Mouse (Mus musculus) thymus, adult 2 months (tissue): ENCODE results near the gene Atpif1. TPM values are rescaled to one million over a fixed set of nuclear protein-coding genes. Genes with fewer than 3 reads are reported as not detected.

Source experiments
- DNase-seq: peaks from one replicate; pipeline ENCODE4 v3.0.0; 2021
- H3K27ac ChIP-seq: fragments of 200-500 bp; 2 replicates; pipeline ENCODE4 v1.5.1; 2012; ENCODE audit warnings: low read length, control low read depth; ENCODE audit not compliant: control insufficient read depth, insufficient read depth
- H3K27me3 ChIP-seq: fragments of 200-500 bp; 2 replicates; pipeline ENCODE4 v1.6.1; 2012; ENCODE audit warnings: mild to moderate bottlenecking, low read length, moderate library complexity, mixed read lengths; ENCODE audit not compliant: control insufficient read depth, insufficient read depth
- H3K36me3 ChIP-seq: fragments of 200-500 bp; 2 replicates; pipeline ENCODE4 v1.6.1; 2012; ENCODE audit warnings: mild to moderate bottlenecking, low read length, moderate library complexity; ENCODE audit not compliant: control insufficient read depth, insufficient read depth
- H3K4me1 ChIP-seq: fragments of 200-500 bp; replicated peaks from 2 replicates; pipeline ENCODE4 v1.6.1; 2012; ENCODE audit warnings: low read length; ENCODE audit not compliant: control insufficient read depth, insufficient read depth
- H3K4me3 ChIP-seq: fragments of 200-500 bp; 2 replicates; pipeline ENCODE4 v1.5.1; 2012; ENCODE audit warnings: mild to moderate bottlenecking, low read length, control low read depth, moderate library complexity; ENCODE audit not compliant: control insufficient read depth, insufficient read depth
- CTCF ChIP-seq: fragments of 200-500 bp; IDR thresholded peaks from 2 replicates; pipeline ENCODE4 v1.5.1; 2012; ENCODE audit warnings: mild to moderate bottlenecking, control low read depth, low read length, moderate library complexity, borderline replicate concordance; ENCODE audit not compliant: control insufficient read depth, poor library complexity, insufficient read depth; ENCODE audit errors: extremely low read depth
- POLR2A ChIP-seq: fragments of 200-500 bp; IDR thresholded peaks from 2 replicates; pipeline ENCODE4 v1.6.1; 2012; ENCODE audit warnings: mild to moderate bottlenecking, low read length, control low read depth, moderate library complexity; ENCODE audit not compliant: control insufficient read depth, poor library complexity, insufficient read depth; ENCODE audit errors: extremely low read depth
- WGBS: fragments of 180-500 bp; shearing (Covaris S2); methylation state at CpG from one replicate; pipeline ENCODE4 v1.1.7; 2018; 5-methylcytosine and 5-hydroxymethylcytosine counted together
- polyA plus RNA-seq: library from polyadenylated mRNA; depleted of rRNA; stranded (reverse); fragments of >200 nt; gene quantifications from 2 replicates; pipeline ENCODE4 v1.2.3, GENCODE M21; 2012

Gene Atpif1
- polyA plus RNA-seq, 1 experiment, result 109 TPM

DNA sequence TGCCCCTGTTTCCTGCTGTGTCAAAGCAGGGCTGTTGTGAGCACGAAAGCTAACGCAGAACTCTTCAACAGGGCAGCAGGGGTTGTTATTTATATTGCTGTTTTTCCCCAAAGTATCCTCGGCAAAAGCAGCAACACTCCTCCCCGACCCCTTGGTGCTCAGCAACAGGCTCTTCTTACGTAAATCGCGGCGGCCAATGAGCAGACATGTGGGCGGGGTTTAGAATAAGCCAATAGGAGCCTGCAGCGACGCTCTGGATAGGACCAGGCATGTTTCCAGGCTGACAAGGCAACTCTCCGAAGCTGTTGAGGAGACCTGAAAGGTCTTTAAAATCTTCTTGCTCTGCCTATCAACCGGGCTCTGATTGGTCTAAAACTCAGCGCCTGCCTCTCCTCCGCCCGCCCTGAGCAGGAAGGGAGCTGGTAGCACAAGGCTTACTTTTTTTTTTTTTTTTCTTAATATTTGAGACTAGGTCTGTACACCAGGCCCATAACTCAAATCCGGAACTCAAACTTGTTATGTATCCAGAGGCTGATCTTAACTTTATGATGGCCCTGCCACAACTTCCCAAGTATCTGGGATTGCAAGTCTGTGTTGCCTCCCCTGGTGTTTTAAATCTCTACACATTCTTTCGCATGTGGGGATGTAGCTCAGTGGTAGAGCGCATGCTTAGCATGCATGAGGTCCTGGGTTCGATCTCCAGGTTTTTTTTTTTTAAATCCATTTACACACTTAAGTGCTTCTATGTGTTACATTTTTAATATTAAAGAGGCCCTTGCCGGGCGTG is 17.9 kb downstream of the Atpif1 start:
- Histone ChIP-seq H3K27me3 (no peaks in the 10 kb centered on the region), H3K4me1 (peaks cover 4% of the 10 kb centered on the region), H3K36me3 (no peaks in the 10 kb centered on the region), H3K27ac (peak overlapping the region; percentile 82), H3K4me3 (peak overlapping the region; percentile 46)
- TF ChIP-seq CTCF (0 out of 2 replicates have a peak, but pooled peaks have one; percentile 29), POLR2A (peak; percentile 56; the same call in 1 of the 2 replicates)
- 22% methylated on average over 22 of the region's 22 CpGs for WGBS
- DNase-seq, result peak; percentile 89

DNA sequence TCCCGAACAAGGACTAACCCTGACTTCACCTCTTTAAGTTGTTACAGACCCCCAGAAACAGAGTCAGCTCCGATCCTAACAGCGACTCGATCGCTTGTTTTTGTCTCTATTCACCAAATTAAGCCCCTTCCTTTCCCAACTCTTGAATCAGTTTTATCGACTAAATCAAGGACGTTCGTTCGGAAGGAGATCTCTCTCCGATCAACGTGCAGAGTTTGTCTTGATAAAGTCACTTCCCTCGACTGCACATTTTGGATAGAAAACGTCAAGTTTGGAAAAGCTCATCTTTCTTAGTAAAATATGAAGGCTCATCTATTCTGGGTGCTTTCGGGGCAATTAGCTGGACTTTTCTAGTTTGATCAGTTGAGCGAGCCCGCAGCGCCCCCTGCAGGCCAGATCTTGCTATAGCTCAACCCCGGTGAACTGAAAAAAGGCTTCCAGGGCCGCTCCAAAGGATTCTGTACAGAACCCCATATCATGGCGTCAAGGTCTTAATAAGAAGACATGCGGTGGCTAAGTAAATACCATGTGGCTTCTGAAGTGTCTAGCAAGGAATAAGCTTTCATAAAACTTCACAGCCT is 18.8 kb downstream of the Atpif1 start:
- Histone ChIP-seq H3K4me1 (peaks cover 7% of the 10 kb centered on the region), H3K36me3 (no peaks in the 10 kb centered on the region), H3K27ac (no peak overlapping the region; the same call in 1 of the 2 replicates), H3K27me3 (no peaks in the 10 kb centered on the region), H3K4me3 (no peak overlapping the region)
- peak; percentile 82 for DNase-seq
- 5% methylated on average over 21 of the region's 21 CpGs for WGBS
- TF ChIP-seq CTCF (peak; percentile 83), POLR2A (no peak)

DNA sequence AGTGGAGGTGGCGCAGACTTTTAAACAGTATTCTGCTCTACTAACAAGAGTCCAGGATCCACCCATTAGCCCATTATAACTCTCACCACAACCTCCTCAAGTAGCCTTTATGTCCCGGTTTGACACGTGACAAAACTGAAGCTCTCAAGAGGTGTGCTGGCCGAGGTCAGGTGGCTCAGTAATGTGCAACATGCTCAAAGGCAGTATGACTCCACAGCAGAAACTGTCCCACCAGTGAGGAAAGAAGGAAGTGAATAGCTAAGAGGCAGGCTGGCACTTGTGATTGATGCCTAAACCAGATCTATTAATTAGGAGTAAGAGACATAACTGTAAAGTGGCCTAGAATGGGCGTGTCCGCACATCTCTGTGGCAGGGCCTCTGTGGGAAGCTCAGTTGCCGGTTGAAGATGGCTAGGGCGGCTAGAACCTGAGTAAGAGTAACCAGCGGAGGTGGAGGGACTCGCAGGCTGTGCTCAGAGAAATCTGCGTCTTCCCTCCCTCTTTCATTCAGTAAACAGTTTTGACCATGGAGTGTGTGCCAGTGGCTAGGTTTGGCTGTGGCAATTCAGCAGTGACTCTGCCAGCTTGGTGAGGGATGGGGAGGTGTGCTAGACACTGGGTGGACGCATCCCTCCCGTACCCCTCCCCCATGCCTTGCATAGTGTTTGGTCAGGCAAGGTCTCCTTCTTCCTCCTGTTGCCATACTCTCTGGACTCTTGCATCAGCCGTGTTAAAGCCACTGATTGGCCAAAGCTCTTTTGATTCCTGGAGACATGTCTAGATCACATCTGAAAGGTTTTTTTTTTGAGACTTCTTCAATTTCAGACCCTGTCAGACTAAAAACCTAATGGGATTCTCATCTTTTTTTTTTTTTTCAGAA is 19.8 kb downstream of the Atpif1 start:
- no peak for DNase-seq
- Histone ChIP-seq H3K4me1 (peaks cover 12% of the 10 kb centered on the region), H3K4me3 (no peak overlapping the region), H3K27ac (no peak overlapping the region), H3K27me3 (no peaks in the 10 kb centered on the region), H3K36me3 (no peaks in the 10 kb centered on the region)
- 82% methylated on average over 14 of the region's 14 CpGs for WGBS
- TF ChIP-seq CTCF, result no peak
- no peak for TF ChIP-seq POLR2A

DNA sequence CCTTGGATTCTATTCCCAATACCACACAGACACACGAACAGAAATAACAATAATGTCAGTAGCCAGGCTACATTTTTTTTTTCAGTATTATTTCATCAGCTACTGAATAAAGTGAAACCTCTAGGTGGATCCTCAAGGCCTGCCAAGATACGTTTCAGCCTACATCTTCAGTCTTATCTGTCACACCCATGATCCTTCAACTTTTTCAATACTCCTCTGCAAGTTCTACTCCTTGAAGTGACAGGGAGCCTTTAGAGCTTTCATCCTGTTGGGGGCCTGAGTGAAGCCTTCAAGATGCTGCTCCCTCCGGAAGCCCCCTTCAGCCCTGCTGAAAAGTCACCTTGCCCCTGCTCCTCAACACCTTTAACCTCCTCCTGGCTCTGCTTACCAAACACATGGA is 21.4 kb downstream of the Atpif1 start:
- 97% methylated on average over 3 of the region's 3 CpGs for WGBS
- no peak overlapping the region for H3K27ac ChIP-seq

DNA sequence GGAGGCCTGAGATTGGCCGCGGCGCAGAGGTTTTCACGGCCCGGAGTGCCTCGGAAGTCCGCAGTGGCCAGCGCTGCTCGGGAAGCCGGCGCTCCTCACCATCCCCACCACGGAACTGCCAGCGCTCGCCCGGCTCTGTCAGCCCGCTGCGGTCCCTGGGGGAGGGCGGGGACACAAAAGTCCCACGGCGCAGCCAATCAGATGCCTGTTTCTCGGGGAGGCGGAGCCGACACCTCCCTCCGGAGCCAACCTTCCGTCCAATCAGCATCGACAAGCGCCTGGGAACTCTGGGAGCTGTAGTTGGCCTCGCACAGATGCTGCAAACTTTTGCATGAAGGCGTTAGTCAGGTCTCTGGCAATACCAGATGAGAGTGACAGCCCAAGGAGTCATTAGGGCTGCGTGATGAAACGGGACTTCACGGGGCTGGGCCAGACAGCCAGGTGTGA is 23.1 kb downstream of the Atpif1 start, which contains the start of gene Sesn2:
TSS of gene Sesn2 (minus strand) at position 150 of the 447 bp plus-strand sequence.
- no peaks in the 10 kb centered on the region for H3K36me3 ChIP-seq
- TF ChIP-seq CTCF (0 out of 2 replicates have a peak, but pooled peaks have one; percentile 26), POLR2A (peak; percentile 98)
- DNase-seq, result peak; percentile 98
- peaks cover 12% of the 10 kb centered on the region for H3K4me1 ChIP-seq
- under 1% methylated on average over 32 of the region's 32 CpGs for WGBS
- H3K27me3 ChIP-seq, result no peaks in the 10 kb centered on the region
- no peak within 1 kb of the TSS for H3K27ac ChIP-seq
- peak within 1 kb of the TSS; percentile 73 for H3K4me3 ChIP-seq

More for the DNA sequence above, 21.4 kb downstream of the Atpif1 start:
- Histone ChIP-seq H3K4me1 (peaks cover 12% of the 10 kb centered on the region), H3K36me3 (no peaks in the 10 kb centered on the region), H3K27me3 (no peaks in the 10 kb centered on the region), H3K4me3 (no peak overlapping the region)
- DNase-seq, result no peak
- TF ChIP-seq POLR2A (no peak), CTCF (no peak)
